Mouse (Mus musculus) heart, embryonic 14.5 days (tissue): Measurements from ENCODE around the gene Lmo2. TPM values are rescaled to one million over a fixed set of nuclear protein-coding genes. Genes with fewer than 3 reads are reported as not detected.

Experiments used
- ATAC-seq: fragments of 200-750 bp; cut with Nextera tagmentation; 2 replicates; pipeline ENCODE4 v1.8.0; 2017; ENCODE audit warnings: low read depth, moderate TSS enrichment; ENCODE audit not compliant: insufficient number of reproducible peaks, insufficient read depth, low FRiP score
- H3K27ac ChIP-seq, 2 experiments: fragments of 200-500 bp in 1 of 2; fragments of 300-500 bp in 1 of 2; sonication (generic) in 1 of 2; replicated peaks in 1 of 2; 2 replicates each; pipeline ENCODE4 v1.5.1; 2012 to 2014; ENCODE audit warnings: low read depth in 2 of 2, low read length in 2 of 2, control low read depth in 1 of 2, mild to moderate bottlenecking in 1 of 2, mixed read lengths in 1 of 2; ENCODE audit not compliant: control insufficient read depth in 1 of 2, insufficient read depth in 1 of 2
- H3K27me3 ChIP-seq: fragments of 300-500 bp; sonication (generic); 2 replicates; pipeline ENCODE4 v1.6.1; 2014; ENCODE audit warnings: mild to moderate bottlenecking, low read length, control low read depth; ENCODE audit not compliant: control insufficient read depth, insufficient read depth
- H3K36me3 ChIP-seq: fragments of 300-500 bp; sonication (generic); 2 replicates; pipeline ENCODE4 v1.6.1; 2014; ENCODE audit warnings: mild to moderate bottlenecking, control low read depth, low read length, mixed read lengths; ENCODE audit not compliant: control insufficient read depth, insufficient read depth
- H3K4me1 ChIP-seq, 2 experiments: fragments of 200-500 bp in 1 of 2; fragments of 300-500 bp in 1 of 2; sonication (generic) in 1 of 2; 2 replicates each; pipeline ENCODE4 v1.6.1; 2012 to 2014; ENCODE audit warnings: low read length in 2 of 2, control low read depth in 1 of 2, mixed read lengths in 1 of 2; ENCODE audit not compliant: control insufficient read depth in 2 of 2, insufficient read depth in 2 of 2
- H3K4me2 ChIP-seq: fragments of 300-500 bp; sonication (generic); 2 replicates; pipeline ENCODE4 v1.6.1; 2014; ENCODE audit warnings: mild to moderate bottlenecking, low read length
- H3K4me3 ChIP-seq, 2 experiments: fragments of 200-500 bp in 1 of 2; fragments of 300-500 bp in 1 of 2; sonication (generic) in 1 of 2; 2 replicates each; pipeline ENCODE4 v1.5.1; 2012 to 2014; ENCODE audit warnings: low read length in 2 of 2, mild to moderate bottlenecking in 2 of 2, control low read depth in 1 of 2, low read depth in 1 of 2, moderate library complexity in 1 of 2; ENCODE audit not compliant: control insufficient read depth in 1 of 2, insufficient read depth in 1 of 2
- H3K9ac ChIP-seq: fragments of 300-500 bp; sonication (generic); 2 replicates; pipeline ENCODE4 v1.6.1; 2014; ENCODE audit warnings: mild to moderate bottlenecking, low read length
- H3K9me3 ChIP-seq: fragments of 300-500 bp; sonication (generic); 2 replicates; pipeline ENCODE4 v1.6.1; 2016; ENCODE audit warnings: low read length, control low read depth; ENCODE audit not compliant: control insufficient read depth
- WGBS: fragments of 180-500 bp; shearing (Covaris S2); extraction: QIAGEN DNeasy Blood & Tissue Kit; methylation state at CpG from one replicate; pipeline ENCODE4 v1.1.7; 2014; 5-methylcytosine and 5-hydroxymethylcytosine counted together
- polyA plus RNA-seq: library from polyadenylated mRNA; unstranded; fragments of >200 nt; fragmentation: Nextera tagmentation; extraction: Ambion mirVana; gene quantifications from 2 replicates; pipeline ENCODE4 v1.2.1, GENCODE M21; 2014

Lmo2 gene
- polyA plus RNA-seq, 1 experiment from 2014 or later, result 21.9 TPM

DNA sequence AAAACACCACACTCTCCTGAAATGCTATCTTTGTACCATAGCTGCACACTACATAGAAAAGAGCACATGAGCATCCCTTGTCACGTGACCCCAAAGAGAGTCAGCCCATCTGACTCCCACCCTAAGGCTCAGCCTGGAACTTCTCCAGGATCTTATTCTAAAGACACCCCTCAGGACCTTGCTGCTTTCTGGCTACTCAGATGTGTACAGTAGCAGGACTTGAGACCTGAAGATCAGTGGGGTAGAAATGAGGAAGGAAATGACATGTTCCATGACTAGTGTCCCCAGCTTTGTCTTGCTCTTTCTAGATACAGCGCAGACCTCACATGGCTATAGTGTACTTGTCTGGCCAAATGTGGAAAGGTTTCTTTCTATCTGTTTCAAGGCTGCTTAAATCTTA, 12.9 kb upstream of the Lmo2 start:
- Histone ChIP-seq H3K9ac (no peak overlapping the region), H3K4me3 (no peak overlapping the region), H3K27me3 (no peaks in the 10 kb centered on the region), H3K9me3 (no peaks in the 10 kb centered on the region), H3K36me3 (no peaks in the 10 kb centered on the region), H3K4me2 (no peak overlapping the region), H3K4me1 (peaks cover 0 to 2% of the 10 kb centered on the region in 2 experiments; a peak in 1 of 4 replicates), H3K27ac (no peak overlapping the region)
- no peak for ATAC-seq
- 81% methylated on average over 2 of the region's 2 CpGs for WGBS

GRCm38 (mm10) chr2:103945571-103946092, 12.2 kb upstream of the Lmo2 start:
- Histone ChIP-seq H3K27ac (no peak overlapping the region), H3K36me3 (no peaks in the 10 kb centered on the region), H3K4me3 (no peak overlapping the region), H3K9me3 (no peaks in the 10 kb centered on the region), H3K4me2 (no peak overlapping the region), H3K4me1 (peaks cover 0 to 2% of the 10 kb centered on the region in 2 experiments; a peak in 1 of 4 replicates), H3K27me3 (no peaks in the 10 kb centered on the region), H3K9ac (no peak overlapping the region)
- 51% methylated on average over 5 of the region's 5 CpGs for WGBS
- no peak for ATAC-seq

DNA sequence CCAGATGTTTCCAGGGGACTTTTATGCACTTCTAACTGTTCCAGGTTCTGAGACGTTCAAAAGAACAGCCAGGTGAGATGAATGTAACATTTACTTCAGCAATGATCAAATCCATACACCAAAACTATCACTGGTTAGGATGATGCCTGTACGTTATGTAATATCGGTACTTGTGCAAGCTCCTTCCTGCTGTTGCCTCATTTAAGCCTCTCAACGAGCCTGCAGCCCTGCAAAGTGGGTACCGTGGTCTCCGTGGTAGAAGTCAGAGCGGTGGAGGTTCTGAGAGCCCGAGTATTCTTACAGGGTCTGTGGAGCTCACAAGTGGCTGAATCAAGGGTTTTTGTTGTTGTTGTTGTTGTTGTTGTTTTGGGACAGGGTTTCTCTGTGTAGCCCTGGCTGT, 10.9 kb upstream of the Lmo2 start:
- 74% methylated on average over 8 of the region's 8 CpGs for WGBS
- Histone ChIP-seq H3K27me3 (peaks cover 3% of the 10 kb centered on the region; the same call in 1 of the 2 replicates), H3K36me3 (no peaks in the 10 kb centered on the region), H3K27ac (no peak overlapping the region), H3K9ac (no peak overlapping the region), H3K4me1 (peaks cover 0 to 2% of the 10 kb centered on the region in 2 experiments; a peak in 1 of 4 replicates), H3K4me2 (no peak overlapping the region), H3K4me3 (no peak overlapping the region), H3K9me3 (no peaks in the 10 kb centered on the region)
- no peak for ATAC-seq

DNA sequence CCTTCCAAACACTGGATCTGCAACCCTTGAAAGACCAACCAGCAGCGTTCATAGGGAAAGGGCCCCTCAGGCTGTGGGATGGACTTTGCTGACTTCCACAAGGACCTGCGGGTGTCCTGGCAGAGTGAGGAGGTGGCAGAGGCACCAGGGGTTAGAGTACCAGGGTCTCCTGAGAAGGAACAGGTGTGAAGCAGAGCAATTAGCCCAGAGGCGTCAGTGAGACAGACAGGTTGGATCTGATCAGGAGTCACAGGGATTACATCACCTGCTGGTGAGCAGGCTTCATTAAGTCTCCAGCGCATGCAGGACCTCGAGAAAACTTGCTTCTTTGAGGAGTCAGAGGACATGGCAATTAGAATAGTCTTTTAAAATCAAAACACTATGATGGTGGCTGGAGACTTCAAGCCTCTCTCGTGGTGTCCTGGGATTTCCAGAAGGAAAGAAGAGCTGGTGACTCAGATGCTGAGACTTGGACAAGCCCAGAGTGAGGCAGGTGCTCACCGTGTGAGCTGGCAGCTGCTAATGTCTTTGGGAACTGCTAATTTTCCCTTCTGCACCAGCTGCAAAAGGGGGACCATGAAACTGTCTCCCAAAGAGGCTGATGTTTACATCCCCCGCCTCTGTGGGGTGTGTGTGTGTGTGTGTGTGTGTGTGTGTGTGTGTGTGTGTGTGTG, 9.7 kb upstream of the Lmo2 start:
- Histone ChIP-seq H3K36me3 (no peaks in the 10 kb centered on the region), H3K27ac (no peak overlapping the region), H3K4me2 (no peak overlapping the region), H3K4me1 (peaks cover 0 to 2% of the 10 kb centered on the region in 2 experiments; a peak in 1 of 4 replicates), H3K27me3 (peaks cover 3% of the 10 kb centered on the region; the same call in 1 of the 2 replicates), H3K9ac (no peak overlapping the region), H3K9me3 (no peaks in the 10 kb centered on the region), H3K4me3 (no peak overlapping the region)
- WGBS, result 68% methylated on average over 8 of the region's 8 CpGs
- no peak for ATAC-seq

- ATAC-seq, result no peak
- no peak overlapping the region for H3K4me3 ChIP-seq
- H3K36me3 ChIP-seq, result no peaks in the 10 kb centered on the region
- peaks cover 3% of the 10 kb centered on the region; the same call in 1 of the 2 replicates for H3K27me3 ChIP-seq
- no peak overlapping the region for H3K27ac ChIP-seq
- no peak overlapping the region for H3K4me2 ChIP-seq
- WGBS, result 86% methylated on average over 6 of the region's 6 CpGs
- H3K4me1 ChIP-seq, result no peaks in the 10 kb centered on the region
- no peak overlapping the region for H3K9ac ChIP-seq
- H3K9me3 ChIP-seq, result no peaks in the 10 kb centered on the region
Measured at GRCm38 (mm10) chr2:103953050-103953835, 4.5 kb upstream of the Lmo2 start.

- no peaks in the 10 kb centered on the region for H3K36me3 ChIP-seq
- H3K4me3 ChIP-seq, result no peak overlapping the region
- ATAC-seq, result no peak
- H3K27ac ChIP-seq, result no peak overlapping the region
- no peak overlapping the region for H3K4me2 ChIP-seq
- WGBS, result 65% methylated on average over 3 of the region's 3 CpGs
- H3K9ac ChIP-seq, result no peak overlapping the region
- no peaks in the 10 kb centered on the region for H3K4me1 ChIP-seq
- H3K9me3 ChIP-seq, result no peaks in the 10 kb centered on the region
- peaks cover 3% of the 10 kb centered on the region; the same call in 1 of the 2 replicates for H3K27me3 ChIP-seq
Measured at GRCm38 (mm10) chr2:103955714-103956113, 2.1 kb upstream of the Lmo2 start.

DNA sequence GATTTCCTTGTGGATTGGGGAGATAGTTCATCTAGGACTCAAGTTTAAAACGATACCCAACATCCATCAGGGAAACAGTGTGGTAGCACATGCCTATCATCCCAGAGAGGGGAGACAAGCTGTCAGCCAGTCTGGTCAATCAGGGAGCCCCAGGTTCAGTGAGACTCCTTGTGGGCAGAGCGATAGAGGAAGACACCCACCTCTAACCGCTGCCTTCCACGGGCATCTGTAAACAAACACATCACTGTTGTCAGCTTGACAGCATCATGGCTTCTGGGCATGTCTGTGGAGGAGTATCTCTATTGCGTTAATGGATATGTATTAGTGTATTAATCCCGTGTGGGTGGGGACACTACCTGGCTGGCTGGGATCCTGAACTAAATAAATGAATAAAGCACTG, 919 bp upstream of the Lmo2 start:
- H3K27me3 ChIP-seq, result peaks cover under 1% of the 10 kb centered on the region; the same call in 1 of the 2 replicates
- no peak overlapping the region for H3K4me2 ChIP-seq
- WGBS, result 77% methylated on average over 6 of the region's 6 CpGs
- H3K4me1 ChIP-seq, result no peaks in the 10 kb centered on the region
- no peak overlapping the region for H3K9ac ChIP-seq
- no peak overlapping the region for H3K27ac ChIP-seq
- no peak for ATAC-seq
- H3K4me3 ChIP-seq, result no peak overlapping the region
- no peaks in the 10 kb centered on the region for H3K9me3 ChIP-seq
- H3K36me3 ChIP-seq, result no peaks in the 10 kb centered on the region
